In the genomic region with DNA sequence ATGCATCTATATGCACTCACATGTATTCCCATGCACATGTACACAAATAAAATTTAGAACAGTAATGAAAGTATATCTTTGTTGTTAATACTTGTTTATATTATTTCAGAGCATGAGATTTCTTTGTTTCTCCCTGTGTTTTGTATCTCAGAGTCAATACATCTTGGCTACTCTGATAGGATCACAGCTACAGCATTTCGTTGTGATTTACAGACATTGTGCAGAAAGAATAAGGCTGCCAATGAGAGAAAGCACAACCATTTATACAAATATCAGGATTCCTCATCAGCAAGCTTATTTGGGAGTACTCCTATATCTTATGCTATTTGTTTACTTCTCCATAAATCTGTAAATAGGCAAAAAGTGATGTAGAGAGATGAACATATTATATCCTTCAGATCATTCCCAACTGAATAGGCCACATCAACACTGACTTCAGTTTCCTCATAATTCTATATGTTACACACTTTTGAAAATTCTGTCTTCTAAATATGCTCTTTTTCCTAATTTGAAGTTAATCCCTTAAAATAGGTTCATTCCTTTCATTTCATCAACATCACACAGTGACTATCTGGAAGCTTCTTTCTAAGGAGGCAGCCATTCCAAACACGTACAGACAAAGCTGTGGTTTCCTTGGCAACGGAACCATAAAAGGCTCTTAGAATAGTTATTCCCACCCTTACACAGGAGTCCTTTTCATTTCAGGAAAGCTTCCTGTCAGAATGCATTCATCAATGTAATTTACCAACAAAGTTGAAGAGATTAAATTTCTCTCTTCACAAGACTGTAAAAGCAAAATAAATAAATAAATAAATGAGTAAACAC, we compare ENCODE assay signal across 11 mouse cellular contexts.
DNase-seq lines count a peak whose midpoint lies in the region; ATAC-seq lines count a peak whose summit lies in the region.
"Had no signal": no experiment of that assay in that cellular context is flagged by ENCODE, and none has a peak within 500 bp of the region (broad histone marks: within the 10 kb centered on the region; RNA-seq: fewer than 3 reads in every experiment).

No protein-coding gene starts in this region.

- H3K27me3 ChIP-seq in forebrain, embryonic 13.5 days, result no peaks in the 10 kb centered on the region

- ATAC-seq in forebrain, embryonic 13.5 days, result peak; percentile 96

- no peaks in the 10 kb centered on the region for H3K9me3 ChIP-seq in forebrain, embryonic 13.5 days (replicated peaks)

- H3K36me3 ChIP-seq in forebrain, embryonic 13.5 days (ENCODE audit: poor library complexity, severe bottlenecking), result no peaks in the 10 kb centered on the region

- no peak overlapping the region for H3K4me2 ChIP-seq in forebrain, embryonic 13.5 days
- H3K4me2 ChIP-seq: lung, embryonic 14.5 days had no signal

- 17% methylated on average over 3 of the region's 3 CpGs for WGBS in forebrain, embryonic 13.5 days

- peak overlapping the region; percentile 40; the same call in 1 of the 2 replicates for H3K27ac ChIP-seq in forebrain, embryonic 13.5 days

- H3K4me1 ChIP-seq in forebrain, embryonic 13.5 days, result peaks cover 14% of the 10 kb centered on the region

- no peak overlapping the region for H3K4me3 ChIP-seq in forebrain, embryonic 13.5 days

- no peak overlapping the region for H3K9ac ChIP-seq in forebrain, embryonic 13.5 days
- H3K9ac ChIP-seq: lung, embryonic 14.5 days had no signal

- peak; percentile 15 for DNase-seq in right cerebral cortex, adult 18-20 months
- DNase-seq in right cerebral cortex, postnatal 14 days, result no peak
- DNase-seq in mesoderm, embryonic 11.5 days (ENCODE audit: low read depth, low spot score), result peak; percentile 66
- DNase-seq in right cerebral cortex, postnatal 4 days, result peak; percentile 5
- DNase-seq in adipocyte (ENCODE audit: low spot score), result no peak
- DNase-seq in lung, adult 18-20 months, result no peak
- DNase-seq in c-Kit-positive CD71-positive TER-119-positive erythroid progenitor cells, embryonic 14.5 days (ENCODE audit: low spot score), result no peak
- DNase-seq: cerebellum, adult 9-11 months; heart, postnatal 14 days; lung, embryonic 14.5 days had no signal

Comparison
In these comparisons a context has a peak if more than half of its experiments do, and no peak if none do; other contexts are left out.
1. DNase-seq: peak in right cerebral cortex, adult 18-20 months (single experiment), mesoderm, embryonic 11.5 days (single experiment) and right cerebral cortex, postnatal 4 days (single experiment); none in right cerebral cortex, postnatal 14 days (single experiment), adipocyte (single experiment), lung, adult 18-20 months (0 of 2) and c-Kit-positive CD71-positive TER-119-positive erythroid progenitor cells, embryonic 14.5 days (single experiment).